Mouse (Mus musculus): ENCODE data around the gene Ildr1. TPM values are rescaled to one million over a fixed set of nuclear protein-coding genes. Genes with fewer than 3 reads are reported as not detected.

Gene Ildr1
- 11.0 TPM for polyA plus RNA-seq (2017; shearing (Covaris generic))

GRCm38 (mm10) chr16:36693818-36694413 is at the start of gene Ildr1:
Ildr1 (plus strand) TSS chr16:36693978.

GRCm38 (mm10) chr16:36665782-36666181 is 28.0 kb upstream of the Ildr1 start, which contains the start of gene Cd86:
Cd86 (minus strand) TSS chr16:36666081.

Other genes starting within 250 kb of the Ildr1 start
- gene Stfa3, start 238.6 kb upstream of the Ildr1 start, polyA plus RNA-seq (2017; shearing (Covaris generic)) = not detected
- gene Casr, start 131.8 kb upstream of the Ildr1 start, polyA plus RNA-seq (2017; shearing (Covaris generic)) = not detected
- gene Cd86, start 27.9 kb upstream of the Ildr1 start, polyA plus RNA-seq (2017; shearing (Covaris generic)) = 56.2 TPM
- 3.3 TPM for gene Slc15a2, start 91.0 kb downstream of the Ildr1 start, polyA plus RNA-seq (2017; shearing (Covaris generic))
- gene Iqcb1, start 134.4 kb downstream of the Ildr1 start, polyA plus RNA-seq (2017; shearing (Covaris generic)) = 15.3 TPM
- 0.87 TPM for gene Eaf2, start 181.0 kb downstream of the Ildr1 start, polyA plus RNA-seq (2017; shearing (Covaris generic))
- 44.0 TPM for gene Golgb1, start 181.2 kb downstream of the Ildr1 start, polyA plus RNA-seq (2017; shearing (Covaris generic))
- gene Hcls1, start 241.0 kb downstream of the Ildr1 start, polyA plus RNA-seq (2017; shearing (Covaris generic)) = 219 TPM